Mouse (Mus musculus) embryonic facial prominence, embryonic 15.5 days (tissue): ENCODE data around the gene Sgms1. TPM values are rescaled to one million over a fixed set of nuclear protein-coding genes. Genes with fewer than 3 reads are reported as not detected.
A peak's percentile ranks its signal among the peaks of the same experiment; 100 is the strongest.

Experiments
- ATAC-seq: fragments of 200-750 bp; cut with Nextera tagmentation; 2 replicates; pipeline ENCODE4 v1.8.0; 2017; ENCODE audit warnings: low read depth, moderate TSS enrichment; ENCODE audit not compliant: insufficient number of reproducible peaks, low FRiP score, low TSS enrichment
- H3K27ac ChIP-seq: fragments of 300-500 bp; sonication (generic); replicated peaks from 2 replicates; pipeline ENCODE4 v1.5.1; 2015; ENCODE audit warnings: mild to moderate bottlenecking, inconsistent platforms
- H3K27me3 ChIP-seq: fragments of 300-500 bp; sonication (generic); 2 replicates; pipeline ENCODE4 v1.6.1; 2015; ENCODE audit warnings: inconsistent platforms
- H3K36me3 ChIP-seq: fragments of 300-500 bp; sonication (generic); 2 replicates; pipeline ENCODE4 v1.6.1; 2015; ENCODE audit warnings: mild to moderate bottlenecking, inconsistent platforms
- H3K4me1 ChIP-seq: fragments of 300-500 bp; sonication (generic); 2 replicates; pipeline ENCODE4 v1.6.1; 2015; ENCODE audit warnings: inconsistent platforms
- H3K4me2 ChIP-seq: fragments of 300-500 bp; sonication (generic); replicated peaks from 2 replicates; pipeline ENCODE4 v1.6.1; 2015; ENCODE audit warnings: mild to moderate bottlenecking, inconsistent platforms
- H3K4me3 ChIP-seq: fragments of 300-500 bp; sonication (generic); replicated peaks from 2 replicates; pipeline ENCODE4 v1.5.1; 2015; ENCODE audit warnings: mild to moderate bottlenecking, inconsistent platforms
- H3K9ac ChIP-seq: fragments of 300-500 bp; sonication (generic); 2 replicates; pipeline ENCODE4 v1.6.1; 2015; ENCODE audit warnings: inconsistent platforms
- H3K9me3 ChIP-seq: fragments of 300-500 bp; sonication (generic); replicated peaks from 2 replicates; pipeline ENCODE4 v1.6.1; 2016; ENCODE audit warnings: inconsistent platforms
- WGBS: fragments of 180-500 bp; shearing (Covaris S2); methylation state at CpG from one replicate; pipeline ENCODE4 v1.1.7; 2015; 5-methylcytosine and 5-hydroxymethylcytosine counted together
- polyA plus RNA-seq: library from polyadenylated mRNA; unstranded; fragments of >200 nt; fragmentation: Nextera tagmentation; extraction: Ambion mirVana; gene quantifications from 2 replicates; pipeline ENCODE4 v1.2.1, GENCODE M21; 2015

The Sgms1 gene
- polyA plus RNA-seq, 1 experiment from 2014 or later = 38.8 TPM

- Histone ChIP-seq H3K27ac (no peak overlapping the region), H3K9me3 (no peaks in the 10 kb centered on the region), H3K36me3 (no peaks in the 10 kb centered on the region), H3K27me3 (no peaks in the 10 kb centered on the region), H3K4me3 (no peak overlapping the region), H3K4me1 (peaks cover 5% of the 10 kb centered on the region), H3K4me2 (no peak overlapping the region), H3K9ac (no peak overlapping the region)
- ATAC-seq = no peak
- 91% methylated on average over 13 of the region's 13 CpGs for WGBS
Measured at GRCm38 (mm10) chr19:32394825-32395224, 5.3 kb upstream of the Sgms1 start.

- H3K27me3 ChIP-seq = no peaks in the 10 kb centered on the region
- peaks cover 10% of the 10 kb centered on the region for H3K4me1 ChIP-seq
- H3K4me3 ChIP-seq = no peak overlapping the region
- 73% methylated on average over 8 of the region's 8 CpGs for WGBS
- no peak overlapping the region for H3K27ac ChIP-seq
- no peaks in the 10 kb centered on the region for H3K36me3 ChIP-seq
- ATAC-seq = no peak
- no peak overlapping the region for H3K4me2 ChIP-seq
- H3K9ac ChIP-seq = no peak overlapping the region
- no peaks in the 10 kb centered on the region for H3K9me3 ChIP-seq
Measured at GRCm38 (mm10) chr19:32393758-32394450, 4.4 kb upstream of the Sgms1 start.

GRCm38 (mm10) chr19:32393092-32393745 lies 3.7 kb upstream of the Sgms1 start:
- ATAC-seq = no peak
- H3K9me3 ChIP-seq = no peaks in the 10 kb centered on the region

GRCm38 (mm10) chr19:32391441-32391840 lies 1.9 kb upstream of the Sgms1 start:
- peaks cover 20% of the 10 kb centered on the region for H3K4me1 ChIP-seq
- H3K4me3 ChIP-seq = no peak overlapping the region
- H3K27me3 ChIP-seq = no peaks in the 10 kb centered on the region
- H3K9me3 ChIP-seq = no peaks in the 10 kb centered on the region
- no peak overlapping the region for H3K9ac ChIP-seq
- ATAC-seq = no peak
- H3K27ac ChIP-seq = no peak overlapping the region
- WGBS = 93% methylated on average over 3 of the region's 3 CpGs
- H3K36me3 ChIP-seq = no peaks in the 10 kb centered on the region
- no peak overlapping the region for H3K4me2 ChIP-seq

More at GRCm38 (mm10) chr19:32393092-32393745, 3.7 kb upstream of the Sgms1 start:
- WGBS = 86% methylated on average over 4 of the region's 4 CpGs
- Histone ChIP-seq H3K4me2 (no peak overlapping the region), H3K27ac (no peak overlapping the region), H3K27me3 (no peaks in the 10 kb centered on the region), H3K9ac (no peak overlapping the region), H3K4me1 (peaks cover 10% of the 10 kb centered on the region), H3K4me3 (no peak overlapping the region), H3K36me3 (no peaks in the 10 kb centered on the region)

GRCm38 (mm10) chr19:32390116-32390515 lies 602 bp upstream of the Sgms1 start:
- WGBS = 86% methylated on average over 7 of the region's 7 CpGs
- ATAC-seq = no peak

GRCm38 (mm10) chr19:32388191-32388921 lies 1.2 kb downstream of the Sgms1 start:
- H3K9me3 ChIP-seq = no peaks in the 10 kb centered on the region
- H3K36me3 ChIP-seq = no peaks in the 10 kb centered on the region
- H3K4me3 ChIP-seq = peak overlapping the region; percentile 84
- peak; percentile 91 for ATAC-seq
- WGBS = under 1% methylated on average over 73 of the region's 75 CpGs
- peak overlapping the region; percentile 95 for H3K27ac ChIP-seq
- peak overlapping the region; percentile 76 for H3K9ac ChIP-seq
- H3K4me1 ChIP-seq = peaks cover 28% of the 10 kb centered on the region
- peak overlapping the region; percentile 81 for H3K4me2 ChIP-seq
- no peaks in the 10 kb centered on the region for H3K27me3 ChIP-seq

More at GRCm38 (mm10) chr19:32390116-32390515, 602 bp upstream of the Sgms1 start:
- no peaks in the 10 kb centered on the region for H3K27me3 ChIP-seq
- no peaks in the 10 kb centered on the region for H3K36me3 ChIP-seq
- peak overlapping the region; percentile 84 for H3K4me3 ChIP-seq
- no peaks in the 10 kb centered on the region for H3K9me3 ChIP-seq
- 0 out of 2 replicates have a peak overlapping the region, but pooled peaks have one; percentile 78 for H3K9ac ChIP-seq
- H3K4me1 ChIP-seq = peaks cover 22% of the 10 kb centered on the region
- H3K4me2 ChIP-seq = peak overlapping the region; percentile 81
- no peak overlapping the region for H3K27ac ChIP-seq

GRCm38 (mm10) chr19:32387403-32388190 lies 1.9 kb downstream of the Sgms1 start:
- Histone ChIP-seq H3K4me1 (peaks cover 28% of the 10 kb centered on the region), H3K9me3 (no peaks in the 10 kb centered on the region), H3K27me3 (no peaks in the 10 kb centered on the region), H3K4me3 (peak overlapping the region; percentile 84), H3K27ac (peak overlapping the region; percentile 95), H3K9ac (peak overlapping the region; percentile 76), H3K36me3 (no peaks in the 10 kb centered on the region), H3K4me2 (peak overlapping the region; percentile 81)
- ATAC-seq = peak; percentile 3; the same call in 1 of the 2 replicates
- WGBS = under 1% methylated on average over 72 of the region's 74 CpGs

GRCm38 (mm10) chr19:32386556-32387402 lies 2.7 kb downstream of the Sgms1 start:
- H3K36me3 ChIP-seq = no peaks in the 10 kb centered on the region
- peak overlapping the region; percentile 76 for H3K9ac ChIP-seq
- WGBS = 26% methylated on average over 19 of the region's 19 CpGs
- ATAC-seq = no peak
- peak overlapping the region; percentile 84 for H3K4me3 ChIP-seq
- no peaks in the 10 kb centered on the region for H3K27me3 ChIP-seq
- H3K27ac ChIP-seq = no peak overlapping the region
- H3K4me2 ChIP-seq = peak overlapping the region; percentile 81
- H3K4me1 ChIP-seq = peaks cover 28% of the 10 kb centered on the region
- no peaks in the 10 kb centered on the region for H3K9me3 ChIP-seq

GRCm38 (mm10) chr19:32383738-32384137 lies 5.8 kb downstream of the Sgms1 start:
- no peaks in the 10 kb centered on the region for H3K36me3 ChIP-seq
- no peak for ATAC-seq
- H3K4me3 ChIP-seq = no peak overlapping the region
- peaks cover 24% of the 10 kb centered on the region for H3K4me1 ChIP-seq
- no peaks in the 10 kb centered on the region for H3K27me3 ChIP-seq
- H3K4me2 ChIP-seq = no peak overlapping the region
- H3K9me3 ChIP-seq = no peaks in the 10 kb centered on the region
- 91% methylated on average over 8 of the region's 8 CpGs for WGBS
- no peak overlapping the region for H3K27ac ChIP-seq
- H3K9ac ChIP-seq = no peak overlapping the region

GRCm38 (mm10) chr19:32381511-32381961 lies 8.0 kb downstream of the Sgms1 start:
- Histone ChIP-seq H3K9me3 (no peaks in the 10 kb centered on the region), H3K27me3 (no peaks in the 10 kb centered on the region), H3K4me3 (no peak overlapping the region), H3K27ac (no peak overlapping the region), H3K36me3 (no peaks in the 10 kb centered on the region), H3K9ac (no peak overlapping the region), H3K4me1 (peaks cover 33% of the 10 kb centered on the region), H3K4me2 (no peak overlapping the region)
- WGBS = 58% methylated on average over 3 of the region's 3 CpGs
- no peak for ATAC-seq
